Mouse (Mus musculus) liver, postnatal 0 days (tissue): ENCODE measurements around the gene Cited2.

Source experiments
- CTCF ChIP-seq: sonication (generic); IDR thresholded peaks from 2 replicates; pipeline ENCODE4 v1.5.1; 2016; ENCODE audit warnings: antibody characterized with exemption, low read depth
- EP300 ChIP-seq: IDR thresholded peaks from 2 replicates; pipeline ENCODE4 v1.6.1; 2016; ENCODE audit warnings: antibody characterized with exemption, low read depth, mild to moderate bottlenecking

DNA sequence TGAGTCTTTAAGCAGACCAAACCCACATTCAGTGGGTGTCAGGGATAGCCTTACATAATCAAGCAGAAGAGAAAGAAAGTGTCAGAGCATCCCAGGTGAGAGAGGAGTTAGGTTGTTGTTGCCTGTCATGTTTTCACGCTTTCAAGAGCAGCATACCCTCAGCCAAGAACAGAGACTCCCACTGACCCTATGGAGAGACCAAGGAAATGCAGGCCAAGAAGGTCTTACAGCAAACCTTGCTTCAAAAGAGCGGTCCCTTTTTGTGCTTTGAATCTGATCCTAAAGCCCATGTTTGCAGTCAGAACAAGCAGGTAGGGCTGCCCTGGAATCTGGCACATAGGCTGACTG is 3.3 kb downstream of the Cited2 start:
- TF ChIP-seq CTCF (no peak), EP300 (no peak)
